Mouse (Mus musculus) testis, adult 2 months (tissue): ENCODE measurements around the gene Slc37a3.

ENCODE experiments used
- CTCF ChIP-seq: fragments of 200-500 bp; IDR thresholded peaks from 2 replicates; pipeline ENCODE4 v1.5.1; 2012; ENCODE audit warnings: low read depth, mild to moderate bottlenecking, inconsistent platforms, low read length, moderate library complexity; ENCODE audit not compliant: control insufficient read depth, insufficient read depth, insufficient replicate concordance
- POLR2A ChIP-seq: fragments of 200-500 bp; IDR thresholded peaks from 2 replicates; pipeline ENCODE4 v1.6.1; 2012; ENCODE audit warnings: low read depth, mild to moderate bottlenecking, inconsistent platforms, low read length, moderate library complexity; ENCODE audit not compliant: control insufficient read depth

GRCm38 (mm10) chr6:39398342-39398741, 20.9 kb upstream of the Slc37a3 start:
- no peak for TF ChIP-seq POLR2A
- TF ChIP-seq CTCF, result no peak
